Mouse (Mus musculus): ENCODE results near the gene Ddo. TPM values are rescaled to one million over a fixed set of nuclear protein-coding genes. Genes with fewer than 3 reads are reported as not detected.

Ddo gene
- polyA plus RNA-seq (2016; fragmentation: Nextera tagmentation; extraction: Ambion mirVana), result 0.11 TPM in 1 of 2 replicates, not detected in the other

- H3K27ac ChIP-seq, result no peak within 1 kb of the TSS
- no peaks in the 10 kb centered on the region for H3K36me3 ChIP-seq
- H3K9me3 ChIP-seq (replicated peaks), result no peaks in the 10 kb centered on the region
- H3K4me2 ChIP-seq, result no peak within 1 kb of the TSS
- H3K27me3 ChIP-seq (replicated peaks), result no peaks in the 10 kb centered on the region
- 61% methylated on average over 8 of the region's 8 CpGs for WGBS (ENCODE audit: insufficient replicate concordance)
- H3K4me1 ChIP-seq, result 0 out of 2 replicates have a peak, but pooled peaks cover 5% of the 10 kb centered on the region
- H3K9ac ChIP-seq, result no peak within 1 kb of the TSS
- no peak within 1 kb of the TSS for H3K4me3 ChIP-seq
- no peak for ATAC-seq
Measured at GRCm38 (mm10) chr10:40629656-40630311, at the start of gene Ddo. Gene Ddo, plus strand, starts transcription at chr10:40630011.

- H3K36me3 ChIP-seq, result no peaks in the 10 kb centered on the region
- WGBS (ENCODE audit: insufficient replicate concordance), result 69% methylated on average over 8 of the region's 8 CpGs
- no peak overlapping the region for H3K9ac ChIP-seq
- no peaks in the 10 kb centered on the region for H3K27me3 ChIP-seq (replicated peaks)
- H3K4me2 ChIP-seq, result no peak overlapping the region
- no peak for ATAC-seq
- H3K27ac ChIP-seq, result no peak overlapping the region
- H3K4me1 ChIP-seq, result no peaks in the 10 kb centered on the region
- no peaks in the 10 kb centered on the region for H3K9me3 ChIP-seq (replicated peaks)
- no peak overlapping the region for H3K4me3 ChIP-seq
Measured at GRCm38 (mm10) chr10:40583584-40584255, 46.1 kb upstream of the Ddo start.

DNA sequence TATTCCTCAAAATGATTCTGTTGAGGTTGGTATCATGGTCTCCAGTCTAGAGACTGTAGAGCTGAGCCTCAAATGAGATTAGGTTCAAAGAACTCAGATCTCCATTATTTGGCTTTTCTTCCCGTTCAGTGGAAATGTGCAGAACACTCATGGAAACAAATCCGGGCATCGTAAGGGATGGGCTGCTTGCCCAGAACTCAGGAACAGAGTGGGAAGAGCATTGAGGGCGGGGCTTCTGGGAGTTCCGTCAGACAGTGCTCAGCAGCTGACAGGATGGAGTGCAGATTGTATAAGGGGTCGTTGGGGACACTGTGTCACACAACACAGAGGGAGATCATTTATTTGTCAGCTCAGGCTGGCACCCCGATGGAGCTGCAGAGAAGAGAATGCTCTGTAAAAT lies 37.6 kb upstream of the Ddo start:
- Histone ChIP-seq H3K27me3 (replicated peaks) (no peaks in the 10 kb centered on the region), H3K4me1 (no peaks in the 10 kb centered on the region), H3K4me3 (no peak overlapping the region), H3K9me3 (replicated peaks) (no peaks in the 10 kb centered on the region), H3K27ac (no peak overlapping the region), H3K9ac (no peak overlapping the region), H3K36me3 (no peaks in the 10 kb centered on the region), H3K4me2 (no peak overlapping the region)
- WGBS (ENCODE audit: insufficient replicate concordance), result 51% methylated on average over 7 of the region's 7 CpGs
- ATAC-seq, result no peak

- WGBS (ENCODE audit: insufficient replicate concordance), result 70% methylated on average over 3 of the region's 3 CpGs
- Histone ChIP-seq H3K27me3 (replicated peaks) (no peaks in the 10 kb centered on the region), H3K9ac (no peak overlapping the region), H3K4me3 (no peak overlapping the region), H3K36me3 (no peaks in the 10 kb centered on the region), H3K4me1 (no peaks in the 10 kb centered on the region), H3K27ac (no peak overlapping the region), H3K9me3 (replicated peaks) (no peaks in the 10 kb centered on the region), H3K4me2 (no peak overlapping the region)
- no peak for ATAC-seq
Measured at GRCm38 (mm10) chr10:40597177-40597576, 32.6 kb upstream of the Ddo start.

DNA sequence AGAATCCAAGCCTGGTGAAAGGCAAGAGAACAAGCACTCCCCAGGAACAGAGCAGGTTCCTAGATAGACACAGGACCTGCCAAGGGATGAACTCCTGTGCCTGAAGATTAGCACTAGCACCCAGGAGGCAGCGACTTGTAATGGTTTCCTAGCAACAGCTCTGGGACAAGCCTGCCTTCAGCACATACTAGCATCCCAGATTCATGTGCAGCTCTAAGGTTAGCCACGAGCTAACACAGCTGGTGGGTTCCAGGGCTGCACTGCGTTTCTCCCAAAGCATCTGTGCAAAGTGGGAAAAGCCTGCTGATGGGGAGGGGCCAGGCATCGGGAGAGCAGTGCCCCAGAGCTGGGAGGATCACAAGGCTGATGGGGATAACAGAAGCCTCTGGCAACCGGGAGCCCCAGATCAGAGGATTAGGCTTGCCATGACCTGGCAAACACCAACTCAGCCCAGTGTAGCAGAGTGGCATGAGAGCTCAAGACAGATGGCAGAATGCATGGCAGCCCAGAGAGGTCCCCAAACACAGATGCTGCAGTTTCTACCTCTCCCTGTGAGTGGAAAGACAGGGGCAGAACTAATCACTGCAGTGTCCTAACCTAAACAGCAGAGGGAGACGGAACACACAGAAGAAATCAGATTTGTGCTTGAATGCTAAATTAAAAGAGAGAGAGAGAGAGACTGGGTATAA lies 25.0 kb upstream of the Ddo start:
- Histone ChIP-seq H3K9me3 (replicated peaks) (no peaks in the 10 kb centered on the region), H3K27ac (no peak overlapping the region), H3K4me3 (no peak overlapping the region), H3K36me3 (no peaks in the 10 kb centered on the region), H3K27me3 (replicated peaks) (no peaks in the 10 kb centered on the region), H3K4me1 (no peaks in the 10 kb centered on the region), H3K4me2 (no peak overlapping the region), H3K9ac (no peak overlapping the region)
- WGBS (ENCODE audit: insufficient replicate concordance), result 49% methylated on average over 6 of the region's 6 CpGs
- ATAC-seq, result no peak

GRCm38 (mm10) chr10:40617973-40618372 lies 11.8 kb upstream of the Ddo start:
- ATAC-seq, result no peak
- Histone ChIP-seq H3K36me3 (no peaks in the 10 kb centered on the region), H3K9me3 (replicated peaks) (no peaks in the 10 kb centered on the region), H3K27me3 (replicated peaks) (no peaks in the 10 kb centered on the region), H3K9ac (no peak overlapping the region), H3K4me3 (no peak overlapping the region), H3K27ac (no peak overlapping the region), H3K4me2 (no peak overlapping the region), H3K4me1 (no peaks in the 10 kb centered on the region)

- 64% methylated on average over 1 of the region's 1 CpGs for WGBS (ENCODE audit: insufficient replicate concordance)
- H3K4me2 ChIP-seq, result no peak overlapping the region
- no peak overlapping the region for H3K4me3 ChIP-seq
- no peaks in the 10 kb centered on the region for H3K27me3 ChIP-seq (replicated peaks)
- no peaks in the 10 kb centered on the region for H3K9me3 ChIP-seq (replicated peaks)
- H3K9ac ChIP-seq, result no peak overlapping the region
- H3K36me3 ChIP-seq, result no peaks in the 10 kb centered on the region
- H3K27ac ChIP-seq, result no peak overlapping the region
- ATAC-seq, result no peak
- H3K4me1 ChIP-seq, result no peaks in the 10 kb centered on the region
Measured at GRCm38 (mm10) chr10:40619760-40620159, 10.1 kb upstream of the Ddo start.

DNA sequence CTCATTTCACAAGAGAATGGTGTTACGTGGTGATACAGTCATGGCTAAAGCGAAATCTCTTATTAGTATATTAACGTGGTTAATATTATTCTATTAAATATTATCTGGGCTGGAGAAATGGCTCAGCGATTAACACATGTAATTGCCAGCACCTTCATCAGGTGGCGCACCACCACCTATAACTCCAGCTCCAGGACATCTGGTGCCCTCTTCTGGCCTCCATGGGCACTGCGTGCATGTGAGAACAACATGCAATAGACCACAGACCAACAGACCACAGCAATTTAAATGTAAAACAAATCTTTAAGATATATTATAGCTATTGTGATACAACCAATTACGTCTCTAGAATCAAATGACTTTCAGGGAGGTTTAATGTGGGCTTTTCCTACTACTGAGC lies 671 bp upstream of the Ddo start:
- Histone ChIP-seq H3K27ac (no peak overlapping the region), H3K9ac (no peak overlapping the region), H3K27me3 (replicated peaks) (no peaks in the 10 kb centered on the region), H3K4me2 (no peak overlapping the region), H3K9me3 (replicated peaks) (no peaks in the 10 kb centered on the region), H3K4me3 (no peak overlapping the region), H3K36me3 (no peaks in the 10 kb centered on the region), H3K4me1 (0 out of 2 replicates have a peak, but pooled peaks cover 5% of the 10 kb centered on the region)
- 69% methylated on average over 7 of the region's 7 CpGs for WGBS (ENCODE audit: insufficient replicate concordance)
- ATAC-seq, result no peak

GRCm38 (mm10) chr10:40630457-40630856 lies 646 bp downstream of the Ddo start:
- WGBS (ENCODE audit: insufficient replicate concordance), result 76% methylated on average over 5 of the region's 5 CpGs

DNA sequence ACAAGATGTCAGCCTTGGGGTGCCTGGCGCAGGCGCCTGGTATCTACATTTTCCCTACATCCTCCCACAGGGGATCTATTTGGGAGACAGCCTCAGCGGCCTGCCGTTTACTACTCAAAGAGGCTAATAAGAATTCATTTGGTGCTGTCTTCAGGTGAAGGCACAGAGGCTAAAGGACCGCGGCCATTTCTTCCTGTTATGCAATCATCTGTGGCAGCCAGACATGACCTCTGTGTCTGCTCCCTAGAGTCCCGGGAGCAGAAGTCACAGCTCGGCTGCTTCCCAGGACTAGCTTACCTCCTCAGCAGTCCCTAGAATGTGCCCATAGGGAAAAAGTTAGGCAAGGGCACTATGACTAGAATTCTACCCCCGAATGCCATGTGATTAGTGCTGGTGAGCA lies 1.1 kb downstream of the Ddo start:
- Histone ChIP-seq H3K27ac (no peak overlapping the region), H3K4me3 (no peak overlapping the region), H3K9me3 (replicated peaks) (no peaks in the 10 kb centered on the region), H3K4me1 (0 out of 2 replicates have a peak, but pooled peaks cover 5% of the 10 kb centered on the region), H3K4me2 (no peak overlapping the region), H3K27me3 (replicated peaks) (no peaks in the 10 kb centered on the region), H3K36me3 (no peaks in the 10 kb centered on the region), H3K9ac (no peak overlapping the region)
- ATAC-seq, result no peak
- WGBS (ENCODE audit: insufficient replicate concordance), result 49% methylated on average over 9 of the region's 9 CpGs

More at GRCm38 (mm10) chr10:40630457-40630856, 646 bp downstream of the Ddo start:
- Histone ChIP-seq H3K9me3 (replicated peaks) (no peaks in the 10 kb centered on the region), H3K27me3 (replicated peaks) (no peaks in the 10 kb centered on the region), H3K4me3 (no peak overlapping the region), H3K27ac (no peak overlapping the region), H3K4me1 (0 out of 2 replicates have a peak, but pooled peaks cover 5% of the 10 kb centered on the region), H3K9ac (no peak overlapping the region), H3K36me3 (no peaks in the 10 kb centered on the region), H3K4me2 (no peak overlapping the region)
- ATAC-seq, result no peak

DNA sequence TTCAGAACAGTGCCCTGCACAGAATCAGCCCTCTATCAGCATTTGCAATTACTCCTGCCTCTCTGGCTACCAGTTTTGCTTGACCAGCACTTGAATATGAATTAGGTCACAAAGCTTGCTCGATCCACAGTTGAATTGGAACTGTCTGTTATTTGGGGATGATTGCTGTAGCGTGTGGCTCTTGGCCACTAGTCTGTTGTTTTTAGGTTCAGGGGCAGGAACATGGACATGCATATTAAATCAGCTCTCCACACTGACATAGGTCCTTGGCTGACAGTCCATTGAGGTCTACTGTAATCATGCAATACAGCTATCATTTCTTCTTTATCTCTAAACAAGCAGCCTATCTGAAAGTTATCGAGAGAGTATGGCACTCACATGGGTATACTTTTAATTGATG lies 2.3 kb downstream of the Ddo start:
- no peak overlapping the region for H3K4me3 ChIP-seq
- ATAC-seq, result no peak
- H3K9me3 ChIP-seq (replicated peaks), result no peaks in the 10 kb centered on the region
- H3K27ac ChIP-seq, result no peak overlapping the region
- no peaks in the 10 kb centered on the region for H3K36me3 ChIP-seq
- 70% methylated on average over 3 of the region's 3 CpGs for WGBS (ENCODE audit: insufficient replicate concordance)
- no peak overlapping the region for H3K9ac ChIP-seq
- no peaks in the 10 kb centered on the region for H3K27me3 ChIP-seq (replicated peaks)
- no peak overlapping the region for H3K4me2 ChIP-seq
- H3K4me1 ChIP-seq, result 0 out of 2 replicates have a peak, but pooled peaks cover 5% of the 10 kb centered on the region

DNA sequence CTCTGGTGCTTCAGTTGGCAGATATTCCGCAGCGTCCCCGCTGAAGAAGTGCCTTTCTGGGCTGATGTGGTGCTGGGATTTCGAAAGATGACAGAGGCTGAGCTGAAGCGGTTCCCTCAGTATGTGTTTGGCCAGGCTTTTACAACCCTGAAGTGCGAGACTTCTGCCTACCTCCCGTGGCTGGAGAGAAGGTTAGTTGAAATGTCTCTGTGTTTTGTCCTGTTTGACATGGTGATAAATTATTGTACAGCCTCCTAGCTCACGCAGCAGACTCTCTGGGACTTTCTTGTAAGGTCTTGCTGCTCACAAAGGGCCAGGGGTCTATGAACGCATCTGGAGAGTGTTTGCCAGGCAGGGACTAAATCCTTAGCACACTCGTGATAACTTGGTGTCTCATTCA lies 7.5 kb downstream of the Ddo start:
- Histone ChIP-seq H3K4me2 (no peak overlapping the region), H3K9ac (no peak overlapping the region), H3K4me3 (no peak overlapping the region), H3K36me3 (no peaks in the 10 kb centered on the region), H3K27me3 (replicated peaks) (no peaks in the 10 kb centered on the region), H3K4me1 (no peaks in the 10 kb centered on the region), H3K9me3 (replicated peaks) (no peaks in the 10 kb centered on the region), H3K27ac (no peak overlapping the region)
- 54% methylated on average over 10 of the region's 10 CpGs for WGBS (ENCODE audit: insufficient replicate concordance)
- ATAC-seq, result no peak
